Mouse (Mus musculus) kidney, postnatal 0 days (tissue): ENCODE measurements at regions not wholly inside any gene's neighbourhood (a gene's known extent, or its start where the extent isn't known, plus 50 kb on each side); places are given as distances from the start of the nearest gene placed in this dataset.
A peak's percentile ranks its signal among the peaks of the same experiment; 100 is the strongest.

Experiments used
- ATAC-seq: fragments of 200-750 bp; cut with Nextera tagmentation; replicated peaks from 2 replicates; pipeline ENCODE4 v1.8.0; 2017; ENCODE audit warnings: low read depth, moderate number of reproducible peaks, moderate TSS enrichment, moderate library complexity; ENCODE audit not compliant: low FRiP score
- DNase-seq: peaks from one replicate; pipeline ENCODE4 v3.0.0-alpha.2; 2016; ENCODE audit warnings: low spot score
- H3K27ac ChIP-seq: fragments of 300-500 bp; sonication (generic); 2 replicates; pipeline ENCODE4 v1.5.1; 2014; ENCODE audit warnings: mild to moderate bottlenecking
- H3K27me3 ChIP-seq: fragments of 300-500 bp; sonication (generic); 2 replicates; pipeline ENCODE4 v1.6.1; 2014; ENCODE audit warnings: low read length, mixed read lengths; ENCODE audit not compliant: insufficient read depth
- H3K36me3 ChIP-seq: fragments of 300-500 bp; sonication (generic); 2 replicates; pipeline ENCODE4 v1.6.1; 2014; ENCODE audit warnings: low read length, mixed read lengths; ENCODE audit not compliant: insufficient read depth
- H3K4me1 ChIP-seq: fragments of 300-500 bp; sonication (generic); replicated peaks from 2 replicates; pipeline ENCODE4 v1.6.1; 2014; ENCODE audit warnings: antibody characterized with exemption, low read length, mixed read lengths; ENCODE audit not compliant: insufficient read depth
- H3K4me2 ChIP-seq: fragments of 300-500 bp; sonication (generic); 2 replicates; pipeline ENCODE4 v1.6.1; 2014; ENCODE audit warnings: mild to moderate bottlenecking, low read length, moderate library complexity, mixed read lengths
- H3K4me3 ChIP-seq: fragments of 300-500 bp; sonication (generic); replicated peaks from 2 replicates; pipeline ENCODE4 v1.5.1; 2014; ENCODE audit warnings: low read depth, low read length
- H3K9ac ChIP-seq: fragments of 300-500 bp; sonication (generic); 2 replicates; pipeline ENCODE4 v1.6.1; 2014; ENCODE audit warnings: low read depth, low read length
- H3K9me3 ChIP-seq: fragments of 300-500 bp; sonication (generic); replicated peaks from 2 replicates; pipeline ENCODE4 v1.6.1; 2016; ENCODE audit warnings: low read length, inconsistent platforms, mixed read lengths
- CTCF ChIP-seq: IDR thresholded peaks from 2 replicates; pipeline ENCODE4 v1.5.1; 2016; ENCODE audit warnings: antibody characterized with exemption, low read depth, mild to moderate bottlenecking, moderate library complexity
- WGBS: fragments of 180-500 bp; shearing (Covaris S2); extraction: QIAGEN DNeasy Blood & Tissue Kit; methylation state at CpG from one replicate; pipeline ENCODE4 v1.1.7; 2014; 5-methylcytosine and 5-hydroxymethylcytosine counted together

- ATAC-seq, result no peak
- no peaks in the 10 kb centered on the region for H3K9me3 ChIP-seq
- H3K4me3 ChIP-seq, result no peak overlapping the region
- no peak for DNase-seq
- H3K4me1 ChIP-seq, result no peaks in the 10 kb centered on the region
- H3K9ac ChIP-seq, result no peak overlapping the region
- no peaks in the 10 kb centered on the region for H3K36me3 ChIP-seq
- 60% methylated on average over 2 of the region's 2 CpGs for WGBS
- H3K27me3 ChIP-seq, result no peaks in the 10 kb centered on the region
- no peak overlapping the region for H3K4me2 ChIP-seq
- H3K27ac ChIP-seq, result no peak overlapping the region
- TF ChIP-seq CTCF, result no peak
These were observed 327.8 kb upstream of the Klf4 start for GRCm38 (mm10) chr4:55860055-55860454.

DNA sequence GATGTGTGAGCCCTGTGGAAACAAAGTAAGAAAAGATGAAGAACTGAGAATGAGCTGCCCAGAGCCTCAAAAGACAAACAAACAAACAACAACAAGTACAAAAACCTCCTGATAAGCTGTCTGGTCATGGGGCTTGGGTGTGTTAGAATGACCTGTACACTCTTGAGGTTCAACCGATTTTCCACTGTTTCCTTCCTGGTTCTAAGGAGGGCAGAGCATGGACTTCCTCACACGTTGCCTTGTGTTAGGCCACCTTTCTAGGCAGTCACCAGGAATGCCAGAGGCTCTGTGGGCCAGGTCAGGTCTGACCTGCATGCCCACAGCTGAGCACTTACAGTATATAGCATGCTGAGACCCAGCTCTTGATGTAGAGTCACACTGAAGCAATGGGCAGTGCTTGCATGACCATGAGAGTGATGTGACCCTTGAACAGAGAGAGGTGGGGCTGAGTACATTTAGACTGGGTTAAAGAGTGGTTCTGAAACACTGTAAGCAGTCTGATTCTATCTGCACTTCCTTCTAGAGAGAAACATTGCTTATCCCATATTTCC lies 327.0 kb upstream of the Klf4 start:
- no peak overlapping the region for H3K4me2 ChIP-seq
- no peaks in the 10 kb centered on the region for H3K4me1 ChIP-seq
- H3K9ac ChIP-seq, result no peak overlapping the region
- H3K9me3 ChIP-seq, result no peaks in the 10 kb centered on the region
- no peak for DNase-seq
- no peaks in the 10 kb centered on the region for H3K36me3 ChIP-seq
- H3K27ac ChIP-seq, result no peak overlapping the region
- ATAC-seq, result no peak
- 74% methylated on average over 2 of the region's 2 CpGs for whole genome bisulfite sequencing
- no peaks in the 10 kb centered on the region for H3K27me3 ChIP-seq
- no peak overlapping the region for H3K4me3 ChIP-seq
- TF ChIP-seq CTCF, result no peak

GRCm38 (mm10) chr4:55851430-55851829 lies 319.2 kb upstream of the Klf4 start:
- H3K9me3 ChIP-seq, result no peaks in the 10 kb centered on the region
- WGBS, result 93% methylated on average over 1 of the region's 1 CpGs
- no peak for TF ChIP-seq CTCF
- no peak for DNase-seq
- no peak overlapping the region for H3K27ac ChIP-seq
- no peak overlapping the region for H3K4me2 ChIP-seq
- H3K27me3 ChIP-seq, result no peaks in the 10 kb centered on the region
- no peak for ATAC-seq
- no peak overlapping the region for H3K4me3 ChIP-seq
- no peak overlapping the region for H3K9ac ChIP-seq
- H3K36me3 ChIP-seq, result no peaks in the 10 kb centered on the region
- H3K4me1 ChIP-seq, result no peaks in the 10 kb centered on the region

DNA sequence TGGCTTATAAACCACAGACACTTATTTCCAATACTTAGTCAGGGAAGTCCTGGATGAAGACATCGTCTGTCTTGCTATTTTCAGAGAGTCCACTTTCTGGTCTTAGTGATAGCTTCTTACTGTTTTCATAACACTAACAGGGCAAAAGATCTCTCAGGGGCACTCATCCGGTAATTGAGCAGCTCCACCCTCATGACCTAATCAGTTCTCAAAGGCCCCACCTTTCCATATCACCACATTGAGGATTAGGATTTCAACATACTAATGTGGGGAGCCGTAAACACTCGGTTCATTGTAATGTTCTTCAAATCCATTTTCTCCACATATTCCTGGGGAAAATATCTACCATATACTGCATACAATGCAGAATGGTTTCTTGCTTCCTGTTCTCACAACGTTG lies 318.8 kb upstream of the Klf4 start:
- no peak for TF ChIP-seq CTCF
- ATAC-seq (no peak), DNase-seq (no peak)
- WGBS, result 71% methylated on average over 5 of the region's 5 CpGs
- no peak overlapping the region for H3K9ac ChIP-seq
- no peaks in the 10 kb centered on the region for H3K27me3 ChIP-seq
- H3K4me2 ChIP-seq, result no peak overlapping the region
- H3K27ac ChIP-seq, result no peak overlapping the region
- no peaks in the 10 kb centered on the region for H3K9me3 ChIP-seq
- H3K36me3 ChIP-seq, result no peaks in the 10 kb centered on the region
- no peak overlapping the region for H3K4me3 ChIP-seq
- H3K4me1 ChIP-seq, result no peaks in the 10 kb centered on the region

GRCm38 (mm10) chr4:55843727-55844401 lies 311.6 kb upstream of the Klf4 start:
- ATAC-seq (no peak; the same call in 1 of the 2 replicates), DNase-seq (peak; percentile 72)
- Histone ChIP-seq H3K36me3 (no peaks in the 10 kb centered on the region), H3K9me3 (no peaks in the 10 kb centered on the region), H3K4me2 (no peak overlapping the region), H3K9ac (no peak overlapping the region), H3K27me3 (no peaks in the 10 kb centered on the region), H3K27ac (no peak overlapping the region), H3K4me1 (no peaks in the 10 kb centered on the region), H3K4me3 (no peak overlapping the region)
- TF ChIP-seq CTCF, result no peak
- 41% methylated on average over 12 of the region's 12 CpGs for WGBS

DNA sequence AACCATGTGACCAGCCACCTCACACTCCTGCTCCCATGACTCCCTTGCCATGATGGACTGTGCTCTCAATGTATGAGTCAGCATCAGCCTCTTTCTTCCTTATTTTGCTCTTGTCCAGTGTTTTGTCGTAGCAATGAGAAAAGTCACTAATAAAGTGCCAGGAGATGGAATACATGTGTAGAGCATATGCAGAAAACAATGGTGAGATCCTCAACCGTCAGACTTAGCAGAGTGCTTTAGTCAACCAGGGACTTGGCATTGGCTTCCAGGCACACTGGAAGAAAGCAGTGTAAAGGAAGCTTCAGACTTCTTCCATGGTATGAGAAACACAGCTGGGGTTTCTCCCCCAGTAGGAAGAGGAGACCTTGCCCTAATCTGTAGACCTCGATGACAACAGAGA lies 306.3 kb upstream of the Klf4 start:
- ATAC-seq (no peak), DNase-seq (no peak)
- WGBS, result 85% methylated on average over 3 of the region's 3 CpGs
- Histone ChIP-seq H3K36me3 (no peaks in the 10 kb centered on the region), H3K27me3 (no peaks in the 10 kb centered on the region), H3K4me2 (no peak overlapping the region), H3K4me3 (no peak overlapping the region), H3K9ac (no peak overlapping the region), H3K4me1 (no peaks in the 10 kb centered on the region), H3K27ac (no peak overlapping the region), H3K9me3 (no peaks in the 10 kb centered on the region)
- TF ChIP-seq CTCF, result no peak
